Mouse (Mus musculus) cerebellum, adult 2 months (tissue): Measurements from ENCODE around the gene Pnpla2.

Experiments
- CTCF ChIP-seq: fragments of 200-500 bp; IDR thresholded peaks from 2 replicates; pipeline ENCODE4 v1.5.1; 2011; ENCODE audit warnings: low read depth, mild to moderate bottlenecking, control low read depth, low read length, moderate library complexity, borderline replicate concordance; ENCODE audit not compliant: insufficient read depth
- POLR2A ChIP-seq: fragments of 200-500 bp; IDR thresholded peaks from 2 replicates; pipeline ENCODE4 v1.6.1; 2011; ENCODE audit warnings: low read length, control low read depth, borderline replicate concordance; ENCODE audit not compliant: insufficient read depth

DNA sequence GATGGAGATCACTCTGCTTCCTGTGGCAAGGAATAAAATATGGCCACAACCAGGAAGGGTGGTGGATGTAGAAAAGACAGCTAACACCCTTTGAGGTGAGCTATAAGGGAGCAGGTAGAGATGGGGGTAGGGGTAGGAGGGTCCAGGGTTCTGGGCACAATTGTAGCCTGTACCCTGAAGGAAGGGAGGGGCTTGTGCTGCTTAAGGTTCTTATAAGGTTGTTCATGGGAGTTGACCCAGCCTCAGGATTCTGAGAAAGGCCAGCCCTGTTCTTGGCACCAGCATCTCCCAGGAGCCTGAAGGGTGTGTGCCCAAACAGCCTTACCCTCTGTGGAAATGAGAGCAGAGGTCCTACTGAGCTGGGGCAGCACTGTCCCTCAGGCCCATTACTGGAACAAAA, 3.1 kb upstream of the Pnpla2 start:
- no peak for TF ChIP-seq POLR2A
- TF ChIP-seq CTCF: no peak
